Mouse (Mus musculus) lung, adult 2 months (tissue): ENCODE measurements around the gene Lhpp. TPM values are rescaled to one million over a fixed set of nuclear protein-coding genes. Genes with fewer than 3 reads are reported as not detected.

ENCODE experiments used
- DNase-seq: peaks from one replicate; pipeline ENCODE4 v3.0.0; 2022
- H3K4me1 ChIP-seq: fragments of 200-500 bp; 2 replicates; pipeline ENCODE4 v1.6.1; 2011; ENCODE audit warnings: low read length; ENCODE audit not compliant: control insufficient read depth, insufficient read depth
- H3K4me3 ChIP-seq: fragments of 200-500 bp; replicated peaks from 2 replicates; pipeline ENCODE3; 2011; ENCODE audit warnings: low read depth, mild to moderate bottlenecking, control low read depth, low read length; ENCODE audit errors: extremely low read depth
- CTCF ChIP-seq: fragments of 200-500 bp; IDR thresholded peaks from 2 replicates; pipeline ENCODE4 v1.5.1; 2011; ENCODE audit warnings: mild to moderate bottlenecking, low read length, control low read depth; ENCODE audit not compliant: insufficient read depth
- POLR2A ChIP-seq: fragments of 200-500 bp; IDR thresholded peaks from 2 replicates; pipeline ENCODE4 v1.6.1; 2011; ENCODE audit warnings: low read depth, mild to moderate bottlenecking, control low read depth, low read length, borderline replicate concordance; ENCODE audit errors: extremely low read depth
- WGBS: fragments of 180-500 bp; shearing (Covaris S2); methylation state at CpG from one replicate; pipeline ENCODE4 v1.1.7; 2018; 5-methylcytosine and 5-hydroxymethylcytosine counted together
- polyA plus RNA-seq: library from polyadenylated mRNA; depleted of rRNA; stranded (reverse); fragments of >200 nt; gene quantifications from 2 replicates; pipeline ENCODE4 v1.2.3, GENCODE M21; 2012; rRNA removed

Lhpp gene
- polyA plus RNA-seq, 1 experiment = 17.1 TPM

- H3K4me3 ChIP-seq = no peak overlapping the region
- TF ChIP-seq CTCF (no peak), POLR2A (no peak)
- DNase-seq = no peak
- H3K4me1 ChIP-seq = no peaks in the 10 kb centered on the region; the same call in none of the 2 replicates
- 60% methylated on average over 5 of the region's 5 CpGs for WGBS
These were observed 132.5 kb downstream of the Lhpp start for GRCm38 (mm10) chr7:132742912-132743311.

- DNase-seq = no peak
- peaks cover 6% of the 10 kb centered on the region for H3K4me1 ChIP-seq
- no peak overlapping the region for H3K4me3 ChIP-seq
- TF ChIP-seq POLR2A (no peak), CTCF (no peak)
- WGBS = 58% methylated on average over 6 of the region's 6 CpGs
These were observed 136.7 kb downstream of the Lhpp start for GRCm38 (mm10) chr7:132747096-132747495.

GRCm38 (mm10) chr7:132748076-132748769, 137.8 kb downstream of the Lhpp start:
- 73% methylated on average over 3 of the region's 3 CpGs for WGBS

GRCm38 (mm10) chr7:132749504-132749903, 139.1 kb downstream of the Lhpp start:
- Histone ChIP-seq H3K4me3 (no peak overlapping the region), H3K4me1 (peaks cover 17% of the 10 kb centered on the region)
- no peak for DNase-seq
- TF ChIP-seq POLR2A (no peak), CTCF (no peak)
- 93% methylated on average over 11 of the region's 11 CpGs for WGBS

More at GRCm38 (mm10) chr7:132748076-132748769, 137.8 kb downstream of the Lhpp start:
- DNase-seq = no peak
- TF ChIP-seq CTCF (no peak), POLR2A (no peak)
- Histone ChIP-seq H3K4me1 (peaks cover 6% of the 10 kb centered on the region), H3K4me3 (no peak overlapping the region)

- WGBS = 20% methylated on average over 2 of the region's 2 CpGs
- TF ChIP-seq CTCF (no peak), POLR2A (no peak)
These were observed 141.3 kb downstream of the Lhpp start for GRCm38 (mm10) chr7:132751716-132752115.

GRCm38 (mm10) chr7:132753518-132754388, 143.3 kb downstream of the Lhpp start:
- no peak for DNase-seq
- no peak for TF ChIP-seq POLR2A
- no peak for TF ChIP-seq CTCF
- WGBS = 67% methylated on average over 4 of the region's 4 CpGs

More at GRCm38 (mm10) chr7:132751716-132752115, 141.3 kb downstream of the Lhpp start:
- Histone ChIP-seq H3K4me1 (peaks cover 25% of the 10 kb centered on the region), H3K4me3 (no peak overlapping the region)
- no peak for DNase-seq

GRCm38 (mm10) chr7:132754389-132754750, 143.9 kb downstream of the Lhpp start:
- Histone ChIP-seq H3K4me3 (no peak overlapping the region), H3K4me1 (peaks cover 25% of the 10 kb centered on the region)
- 25% methylated on average over 3 of the region's 3 CpGs for WGBS
- TF ChIP-seq CTCF (no peak), POLR2A (no peak)
- no peak for DNase-seq

More at GRCm38 (mm10) chr7:132753518-132754388, 143.3 kb downstream of the Lhpp start:
- H3K4me1 ChIP-seq = peaks cover 25% of the 10 kb centered on the region
- H3K4me3 ChIP-seq = no peak overlapping the region

Other genes starting within 250 kb of the Lhpp start
- gene Oat, start 34.2 kb upstream of the Lhpp start, polyA plus RNA-seq = 126 and 152 TPM in 2 replicates
- not detected in 2 replicates for gene Nkx1-2, start 11.0 kb upstream of the Lhpp start, polyA plus RNA-seq
- gene Fam53b, start 203.2 kb downstream of the Lhpp start, polyA plus RNA-seq = 79.4 and 80.3 TPM in 2 replicates
- 6.3 and 7.8 TPM in 2 replicates for gene Eef1akmt2, start 242.0 kb downstream of the Lhpp start, polyA plus RNA-seq
- gene Abraxas2, start 248.6 kb downstream of the Lhpp start, polyA plus RNA-seq = 7.8 and 12.2 TPM in 2 replicates